ENCODE assay signal across 8 mouse cellular contexts in genomic region chr4:46196513-46196912, GRCm38 (mm10). TPM values are rescaled to one million over a fixed set of nuclear protein-coding genes. Genes with fewer than 3 reads are reported as not detected.
DNase-seq lines count a peak whose midpoint lies in the region; ATAC-seq and TF ChIP-seq lines count a peak whose summit lies in the region.

No protein-coding gene starts in this region.

- ATAC-seq in embryonic facial prominence, embryonic 12.5 days (ENCODE audit: insufficient number of reproducible peaks, insufficient read depth, low FRiP score, low TSS enrichment) = no peak
- ATAC-seq in hindbrain, embryonic 14.5 days (ENCODE audit: low FRiP score) = peak; percentile 39
- ATAC-seq in midbrain, embryonic 11.5 days (ENCODE audit: low FRiP score) = peak; percentile 49

- DNase-seq in liver, adult 2 months (ENCODE audit: extremely low read depth, low read depth, low spot score) = no peak
- DNase-seq in liver (no peak), adipocyte (ENCODE audit: low spot score) (no peak)
- DNase-seq in hindbrain, embryonic 14.5 days (ENCODE audit: low spot score) = no peak
- no peak for DNase-seq in midbrain, embryonic 11.5 days (ENCODE audit: low spot score, missing footprints)
- no peak for DNase-seq in yolk sac, embryonic 10.5 days (ENCODE audit: low spot score)
- no peak for DNase-seq in thymus, postnatal 36 days

- peak overlapping the region; percentile 64 for H3K4me2 ChIP-seq in embryonic facial prominence, embryonic 12.5 days (replicated peaks)
- peak overlapping the region; percentile 67 for H3K4me2 ChIP-seq in hindbrain, embryonic 14.5 days (replicated peaks)
- peak overlapping the region; percentile 78 for H3K4me2 ChIP-seq in midbrain, embryonic 11.5 days

- 43% methylated on average over 6 of the region's 6 CpGs for WGBS in liver, adult 2 months
- WGBS in embryonic facial prominence, embryonic 12.5 days = 45% methylated on average over 6 of the region's 6 CpGs
- 35% methylated on average over 6 of the region's 6 CpGs for WGBS in hindbrain, embryonic 14.5 days
- WGBS in midbrain, embryonic 11.5 days = 48% methylated on average over 6 of the region's 6 CpGs

- peaks cover 9% of the 10 kb centered on the region; the same call in 1 of the 2 replicates for H3K79me2 ChIP-seq in liver, adult 2 months (ENCODE audit: control insufficient read depth, insufficient read depth, low read length)

- H3K9ac ChIP-seq in liver, adult 2 months (ENCODE audit: low read depth, low read length) = peak overlapping the region; percentile 13; the same call in 1 of the 2 replicates
- H3K9ac ChIP-seq in embryonic facial prominence, embryonic 12.5 days = peak overlapping the region; percentile 94; the same call in 1 of the 2 replicates
- peak overlapping the region; percentile 95 for H3K9ac ChIP-seq in hindbrain, embryonic 14.5 days
- peak overlapping the region; percentile 79 for H3K9ac ChIP-seq in midbrain, embryonic 11.5 days (ENCODE audit: low read length)

- H3K27ac ChIP-seq in liver, adult 2 months (replicated peaks; ENCODE audit: insufficient read depth, low read depth, low read length) = peak overlapping the region; percentile 30
- peak overlapping the region; percentile 90; the same call in 1 of the 2 replicates for H3K27ac ChIP-seq in embryonic facial prominence, embryonic 12.5 days
- peak overlapping the region; percentile 93 for H3K27ac ChIP-seq in hindbrain, embryonic 14.5 days
- H3K27ac ChIP-seq in midbrain, embryonic 11.5 days (ENCODE audit: low read depth, low read length) = no peak overlapping the region

- no peak for TF ChIP-seq POLR2A in liver, adult 2 months (IDR thresholded peaks at IDR 0.05; ENCODE audit: extremely low read depth, insufficient read depth, low read length)

- H3K27me3 ChIP-seq in liver, adult 2 months (ENCODE audit: control insufficient read depth, insufficient read depth, low read length) = no peaks in the 10 kb centered on the region
- H3K27me3 ChIP-seq in embryonic facial prominence, embryonic 12.5 days = 0 out of 2 replicates have a peak, but pooled peaks cover 11% of the 10 kb centered on the region
- H3K27me3 ChIP-seq in hindbrain, embryonic 14.5 days (ENCODE audit: control insufficient read depth, insufficient read depth, low read length) = 0 out of 2 replicates have a peak, but pooled peaks cover 4% of the 10 kb centered on the region
- H3K27me3 ChIP-seq in midbrain, embryonic 11.5 days (ENCODE audit: control insufficient read depth, insufficient read depth, low read length) = no peaks in the 10 kb centered on the region

- no peaks in the 10 kb centered on the region for H3K9me3 ChIP-seq in embryonic facial prominence, embryonic 12.5 days
- H3K9me3 ChIP-seq in hindbrain, embryonic 14.5 days (ENCODE audit: control insufficient read depth, low read length) = no peaks in the 10 kb centered on the region
- no peaks in the 10 kb centered on the region for H3K9me3 ChIP-seq in midbrain, embryonic 11.5 days (ENCODE audit: control insufficient read depth, low read length)

- peaks cover 6% of the 10 kb centered on the region for H3K4me1 ChIP-seq in liver, adult 2 months (ENCODE audit: control insufficient read depth, insufficient read depth, low read length)
- peaks cover 12% of the 10 kb centered on the region; the same call in 1 of the 2 replicates for H3K4me1 ChIP-seq in embryonic facial prominence, embryonic 12.5 days
- H3K4me1 ChIP-seq in hindbrain, embryonic 14.5 days (replicated peaks; ENCODE audit: control insufficient read depth, insufficient read depth, low read length) = peaks cover 30% of the 10 kb centered on the region
- H3K4me1 ChIP-seq in midbrain, embryonic 11.5 days (ENCODE audit: control insufficient read depth, insufficient read depth, low read length) = no peaks in the 10 kb centered on the region

- no peaks in the 10 kb centered on the region for H3K36me3 ChIP-seq in liver, adult 2 months (ENCODE audit: control insufficient read depth, insufficient read depth, low read length)
- no peaks in the 10 kb centered on the region for H3K36me3 ChIP-seq in embryonic facial prominence, embryonic 12.5 days
- peaks cover 3% of the 10 kb centered on the region; the same call in 1 of the 2 replicates for H3K36me3 ChIP-seq in hindbrain, embryonic 14.5 days (replicated peaks; ENCODE audit: control insufficient read depth, insufficient read depth)
- H3K36me3 ChIP-seq in midbrain, embryonic 11.5 days (ENCODE audit: control insufficient read depth, insufficient read depth, low read length) = no peaks in the 10 kb centered on the region

- no peak for TF ChIP-seq CTCF in liver, adult 2 months (IDR thresholded peaks at IDR 0.05; ENCODE audit: low read depth, low read length)

- H3K4me3 ChIP-seq in liver, adult 2 months (ENCODE audit: insufficient read depth, low read depth, low read length) = peak overlapping the region; percentile 95
- H3K4me3 ChIP-seq in embryonic facial prominence, embryonic 12.5 days = peak overlapping the region; percentile 89
- H3K4me3 ChIP-seq in hindbrain, embryonic 14.5 days (replicated peaks; ENCODE audit: low read length) = peak overlapping the region; percentile 86
- H3K4me3 ChIP-seq in midbrain, embryonic 11.5 days (ENCODE audit: low read depth, low read length) = peak overlapping the region; percentile 63

RNA-seq across cellular contexts. Expression of gene Xpa, which starts 0.4 kb away (rescaled TPM):
- total RNA-seq in liver, adult 2 months (2014; rRNA removed) = 15.6 and 18.7 TPM in 2 replicates
- 10.3 and 11.1 TPM in 2 replicates for polyA plus RNA-seq in liver, adult 2 months (2012; rRNA removed)
- polyA plus RNA-seq in embryonic facial prominence, embryonic 12.5 days (2016; fragmentation: Nextera tagmentation; extraction: Ambion mirVana) = 29.4 and 30.0 TPM in 2 replicates
- 24.9 and 29.0 TPM in 2 replicates for polyA plus RNA-seq in hindbrain, embryonic 14.5 days (2014; fragmentation: Nextera tagmentation; extraction: Ambion mirVana)
- 26.1 and 26.9 TPM in 2 replicates for polyA plus RNA-seq in midbrain, embryonic 11.5 days (2014; fragmentation: Nextera tagmentation; extraction: Ambion mirVana)

RNA-seq across cellular contexts. Expression of gene Tstd2, which starts 58.0 kb away (rescaled TPM):
- 13.0 and 14.1 TPM in 2 replicates for total RNA-seq in liver, adult 2 months (2014; rRNA removed)
- polyA plus RNA-seq in liver, adult 2 months (2012; rRNA removed) = 8.0 and 10.5 TPM in 2 replicates
- polyA plus RNA-seq in embryonic facial prominence, embryonic 12.5 days (2016; fragmentation: Nextera tagmentation; extraction: Ambion mirVana) = 59.8 and 62.9 TPM in 2 replicates
- polyA plus RNA-seq in hindbrain, embryonic 14.5 days (2014; fragmentation: Nextera tagmentation; extraction: Ambion mirVana) = 17.5 and 21.6 TPM in 2 replicates
- polyA plus RNA-seq in midbrain, embryonic 11.5 days (2014; fragmentation: Nextera tagmentation; extraction: Ambion mirVana) = 36.1 and 36.7 TPM in 2 replicates

RNA-seq across cellular contexts. Expression of gene Ncbp1, which starts 58.1 kb away (rescaled TPM):
- total RNA-seq in liver, adult 2 months (2014; rRNA removed) = 16.2 and 17.3 TPM in 2 replicates
- polyA plus RNA-seq in liver, adult 2 months (2012; rRNA removed) = 7.0 and 12.0 TPM in 2 replicates
- polyA plus RNA-seq in embryonic facial prominence, embryonic 12.5 days (2016; fragmentation: Nextera tagmentation; extraction: Ambion mirVana) = 97.9 and 99.2 TPM in 2 replicates
- 75.6 and 84.9 TPM in 2 replicates for polyA plus RNA-seq in hindbrain, embryonic 14.5 days (2014; fragmentation: Nextera tagmentation; extraction: Ambion mirVana)
- polyA plus RNA-seq in midbrain, embryonic 11.5 days (2014; fragmentation: Nextera tagmentation; extraction: Ambion mirVana) = 143 and 161 TPM in 2 replicates

Comparison
In these comparisons a context has a peak if more than half of its experiments do, and no peak if none do; other contexts are left out.
1. H3K9ac ChIP-seq: peak in every context shown above with its lines; median percentile 95 in hindbrain, embryonic 14.5 days; 94 in embryonic facial prominence, embryonic 12.5 days; 79 in midbrain, embryonic 11.5 days; 13 in liver, adult 2 months.